Mouse (Mus musculus): ENCODE measurements around the gene Gtf3c5.

The Gtf3c5 gene

GRCm38 (mm10) chr2:28533901-28534435, 49.6 kb downstream of the Gtf3c5 start:
- no peak for DNase-seq

GRCm38 (mm10) chr2:28532938-28533771, 50.4 kb downstream of the Gtf3c5 start:
- peak; percentile 86 for DNase-seq

GRCm38 (mm10) chr2:28530311-28530710, 53.2 kb downstream of the Gtf3c5 start:
- DNase-seq = no peak

- peak; percentile 22 for DNase-seq
These were observed 53.7 kb downstream of the Gtf3c5 start for GRCm38 (mm10) chr2:28529856-28530255.

- DNase-seq = no peak
These were observed 55.2 kb downstream of the Gtf3c5 start for GRCm38 (mm10) chr2:28528354-28528730.

GRCm38 (mm10) chr2:28527436-28528353, 55.9 kb downstream of the Gtf3c5 start:
- DNase-seq = peak; percentile 36

GRCm38 (mm10) chr2:28525943-28526876, 57.3 kb downstream of the Gtf3c5 start:
- DNase-seq = peak; percentile 32

- peak; percentile 67 for DNase-seq
These were observed 58.2 kb downstream of the Gtf3c5 start for GRCm38 (mm10) chr2:28525219-28525942.

GRCm38 (mm10) chr2:28524406-28524805, 59.1 kb downstream of the Gtf3c5 start:
- DNase-seq = peak; percentile 16

GRCm38 (mm10) chr2:28523643-28524117, 59.9 kb downstream of the Gtf3c5 start:
- DNase-seq = peak; percentile 78

GRCm38 (mm10) chr2:28522166-28522565, 61.4 kb downstream of the Gtf3c5 start:
- peak; percentile 58 for DNase-seq

- peak; percentile 52 for DNase-seq
These were observed 61.9 kb downstream of the Gtf3c5 start for GRCm38 (mm10) chr2:28521571-28522151.

GRCm38 (mm10) chr2:28520581-28520980, 63.0 kb downstream of the Gtf3c5 start:
- DNase-seq = peak; percentile 66

- no peak for DNase-seq
These were observed 65.3 kb downstream of the Gtf3c5 start for GRCm38 (mm10) chr2:28518231-28518630.

GRCm38 (mm10) chr2:28517206-28517909, 66.2 kb downstream of the Gtf3c5 start:
- DNase-seq = peak; percentile 72

All from cerebellum, adult 11 months (tissue).